Mouse (Mus musculus): Measurements from ENCODE around the gene Ccl28. TPM values are rescaled to one million over a fixed set of nuclear protein-coding genes. Genes with fewer than 3 reads are reported as not detected.
"Not testable (repeated sequence)": the region's sequence is repeated elsewhere in the genome, so short reads cannot be mapped to it uniquely, and the experiment has no call there.

The Ccl28 gene
- polyA plus RNA-seq, 1 experiment, result not detected

DNA sequence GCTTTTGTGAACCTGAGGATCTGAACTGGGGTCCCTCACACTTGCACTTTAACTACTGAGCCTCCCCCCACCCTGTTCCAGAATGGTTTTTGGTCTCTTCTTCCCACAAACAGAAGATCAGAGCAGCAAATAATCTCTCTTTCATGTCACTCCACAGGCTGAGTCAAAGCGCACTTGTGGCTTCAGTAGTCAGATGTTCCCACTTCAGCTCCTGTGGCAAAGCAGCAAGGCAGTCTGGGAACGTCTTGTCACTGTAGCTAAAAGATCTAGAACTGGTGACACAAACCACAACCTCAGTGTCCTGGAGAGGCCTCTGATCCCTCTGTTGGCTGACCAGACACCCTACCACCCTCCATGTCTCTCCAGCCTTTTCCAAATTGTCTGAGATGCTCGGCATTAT is 57.5 kb downstream of the Ccl28 start:
- WGBS, result 66% methylated on average over 3 of the region's 3 CpGs
- H3K4me1 ChIP-seq (ENCODE audit: control insufficient read depth, insufficient read depth, insufficient read length), result no peaks in the 10 kb centered on the region
- no peaks in the 10 kb centered on the region for H3K36me3 ChIP-seq (ENCODE audit: control insufficient read depth, insufficient read depth, low read length)
- no peak overlapping the region for H3K4me3 ChIP-seq (ENCODE audit: extremely low read depth, insufficient read depth, insufficient read length)
- TF ChIP-seq CTCF (IDR thresholded peaks at IDR 0.05; ENCODE audit: extremely low read depth, insufficient read depth, insufficient read length, insufficient replicate concordance) (no peak), POLR2A (IDR thresholded peaks at IDR 0.05; ENCODE audit: low read depth, low read length) (no peak)
- H3K27ac ChIP-seq (ENCODE audit: insufficient read depth, low read length), result no peak overlapping the region
- no peaks in the 10 kb centered on the region for H3K27me3 ChIP-seq (ENCODE audit: control insufficient read depth, insufficient read depth, low read length)
- DNase-seq (ENCODE audit: low read depth in 1 of 2, low spot score in 2 of 2), result no peak

DNA sequence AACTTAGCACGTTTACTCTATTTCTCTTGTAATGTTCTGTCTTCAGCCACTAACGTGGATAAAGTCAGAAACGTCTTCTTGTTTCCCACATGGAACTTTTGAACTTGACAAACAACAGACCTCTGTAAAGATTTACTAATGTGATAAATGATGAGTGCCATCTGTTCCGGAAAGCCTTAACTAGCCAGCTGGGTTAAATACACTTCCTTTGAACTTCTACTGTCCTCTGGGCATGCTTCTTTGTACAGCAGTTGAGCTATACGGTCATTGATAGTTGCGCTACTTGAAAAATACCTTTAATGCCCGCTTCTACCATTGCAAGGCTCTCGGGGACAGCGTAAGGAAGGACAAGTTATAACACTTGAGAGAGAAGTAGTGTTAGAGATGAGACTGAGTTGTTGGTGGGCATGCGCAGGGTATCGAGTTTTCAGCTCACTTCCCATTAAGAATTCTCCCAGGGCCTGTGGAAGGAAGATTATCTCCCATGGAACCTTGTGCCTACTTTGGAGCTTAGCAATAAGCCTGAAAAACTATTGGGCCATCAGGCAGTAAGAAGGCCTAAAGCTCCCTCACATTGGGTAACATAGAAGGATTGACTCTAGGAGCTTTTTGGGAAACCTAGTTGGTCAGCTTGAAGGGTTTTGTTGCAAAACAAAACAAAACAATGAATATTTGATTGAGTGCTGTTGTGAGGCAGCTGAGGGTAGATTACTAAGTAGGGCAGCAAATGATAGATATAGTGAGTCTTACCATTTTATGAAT is 61.0 kb downstream of the Ccl28 start:
- WGBS, result 88% methylated on average over 11 of the region's 11 CpGs
- TF ChIP-seq CTCF (IDR thresholded peaks at IDR 0.05; ENCODE audit: extremely low read depth, insufficient read depth, insufficient read length, insufficient replicate concordance) (no peak), POLR2A (IDR thresholded peaks at IDR 0.05; ENCODE audit: low read depth, low read length) (no peak)

DNA sequence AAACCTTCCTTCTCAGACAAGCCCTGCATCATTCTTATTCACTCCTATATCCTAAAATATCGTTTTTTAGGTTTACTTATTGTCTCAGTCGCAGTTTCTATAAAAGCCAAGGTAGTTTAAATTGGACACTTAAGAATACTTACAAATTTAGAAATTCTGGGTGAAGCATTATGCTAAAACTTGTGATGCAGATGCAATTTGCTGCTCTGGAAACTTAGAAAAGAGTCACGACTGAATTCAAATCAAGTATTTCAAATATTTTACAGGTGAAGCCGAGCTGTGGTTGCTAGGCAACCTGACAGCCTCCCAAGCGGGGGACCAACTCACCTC is 66.1 kb downstream of the Ccl28 start:
- Histone ChIP-seq H3K4me1 (ENCODE audit: control insufficient read depth, insufficient read depth, insufficient read length) (peaks cover 8% of the 10 kb centered on the region), H3K4me3 (ENCODE audit: extremely low read depth, insufficient read depth, insufficient read length) (peak overlapping the region; percentile 29), H3K27me3 (ENCODE audit: control insufficient read depth, insufficient read depth, low read length) (no peaks in the 10 kb centered on the region), H3K27ac (ENCODE audit: insufficient read depth, low read length) (0 out of 2 replicates have a peak overlapping the region, but pooled peaks have one; percentile 9), H3K36me3 (ENCODE audit: control insufficient read depth, insufficient read depth, low read length) (no peaks in the 10 kb centered on the region)
- TF ChIP-seq CTCF (IDR thresholded peaks at IDR 0.05; ENCODE audit: extremely low read depth, insufficient read depth, insufficient read length, insufficient replicate concordance) (no peak), POLR2A (IDR thresholded peaks at IDR 0.05; ENCODE audit: low read depth, low read length) (no peak)
- DNase-seq (ENCODE audit: low read depth in 1 of 2, low spot score in 2 of 2), result no peak
- WGBS, result 8% methylated on average over 5 of the region's 5 CpGs

More for the DNA sequence above, 61.0 kb downstream of the Ccl28 start:
- Histone ChIP-seq H3K36me3 (ENCODE audit: control insufficient read depth, insufficient read depth, low read length) (no peaks in the 10 kb centered on the region), H3K27me3 (ENCODE audit: control insufficient read depth, insufficient read depth, low read length) (no peaks in the 10 kb centered on the region), H3K4me1 (ENCODE audit: control insufficient read depth, insufficient read depth, insufficient read length) (no peaks in the 10 kb centered on the region), H3K4me3 (ENCODE audit: extremely low read depth, insufficient read depth, insufficient read length) (no peak overlapping the region), H3K27ac (ENCODE audit: insufficient read depth, low read length) (no peak overlapping the region)
- DNase-seq (ENCODE audit: low read depth in 1 of 2, low spot score in 2 of 2), result no peak

DNA sequence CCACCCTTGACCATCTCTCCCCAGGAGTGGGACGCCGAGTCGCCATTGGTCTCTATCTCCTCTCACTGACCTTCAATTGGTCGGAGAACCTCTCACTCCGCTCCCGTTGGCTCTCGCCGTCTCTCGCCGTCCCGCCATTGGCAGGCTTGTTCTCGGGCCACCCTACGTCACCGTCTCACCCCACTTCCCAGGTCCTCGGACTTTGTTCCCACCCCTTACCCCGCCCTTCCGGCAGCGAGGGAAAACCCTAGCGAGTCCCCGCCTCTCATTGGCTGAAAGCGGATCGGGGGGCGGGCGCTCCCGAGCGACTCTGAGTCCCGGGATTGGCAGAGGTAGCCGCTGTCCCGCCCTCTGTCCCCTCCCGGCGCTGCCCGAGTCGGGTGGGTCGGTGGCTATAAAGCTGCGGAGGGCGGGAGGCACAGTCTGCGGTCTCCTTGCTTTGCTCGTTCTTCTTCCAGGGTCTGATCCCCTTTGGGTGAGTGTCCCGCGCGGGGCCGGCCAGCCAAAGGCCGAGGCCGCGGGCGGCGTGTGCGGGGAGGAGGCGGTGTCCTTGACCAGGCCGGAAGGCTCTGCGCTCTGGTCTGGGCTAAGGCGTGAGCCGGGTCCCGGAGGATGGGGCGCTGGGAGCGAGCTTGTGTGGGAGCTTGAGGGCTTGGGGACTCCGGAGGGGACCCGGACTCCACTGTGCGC is 66.6 kb downstream of the Ccl28 start, which contains the start of gene Hmgcs1:
Gene Hmgcs1 (plus strand): TSS at position 341 of the 690 bp plus-strand sequence.
- Histone ChIP-seq H3K4me3 (ENCODE audit: extremely low read depth, insufficient read depth, insufficient read length) (peak within 1 kb of the TSS; percentile 84), H3K27ac (ENCODE audit: insufficient read depth, low read length) (peak within 1 kb of the TSS; percentile 83), H3K4me1 (ENCODE audit: control insufficient read depth, insufficient read depth, insufficient read length) (peaks cover 8% of the 10 kb centered on the region), H3K36me3 (ENCODE audit: control insufficient read depth, insufficient read depth, low read length) (no peaks in the 10 kb centered on the region), H3K27me3 (ENCODE audit: control insufficient read depth, insufficient read depth, low read length) (no peaks in the 10 kb centered on the region)
- DNase-seq (ENCODE audit: low read depth in 1 of 2, low spot score in 2 of 2), result peak; percentile 97
- TF ChIP-seq POLR2A (IDR thresholded peaks at IDR 0.05; ENCODE audit: low read depth, low read length) (peak; percentile 40; the same call in 1 of the 2 replicates), CTCF (IDR thresholded peaks at IDR 0.05; ENCODE audit: extremely low read depth, insufficient read depth, insufficient read length, insufficient replicate concordance) (no peak)
- WGBS, result 1% methylated on average over 59 of the region's 59 CpGs

DNA sequence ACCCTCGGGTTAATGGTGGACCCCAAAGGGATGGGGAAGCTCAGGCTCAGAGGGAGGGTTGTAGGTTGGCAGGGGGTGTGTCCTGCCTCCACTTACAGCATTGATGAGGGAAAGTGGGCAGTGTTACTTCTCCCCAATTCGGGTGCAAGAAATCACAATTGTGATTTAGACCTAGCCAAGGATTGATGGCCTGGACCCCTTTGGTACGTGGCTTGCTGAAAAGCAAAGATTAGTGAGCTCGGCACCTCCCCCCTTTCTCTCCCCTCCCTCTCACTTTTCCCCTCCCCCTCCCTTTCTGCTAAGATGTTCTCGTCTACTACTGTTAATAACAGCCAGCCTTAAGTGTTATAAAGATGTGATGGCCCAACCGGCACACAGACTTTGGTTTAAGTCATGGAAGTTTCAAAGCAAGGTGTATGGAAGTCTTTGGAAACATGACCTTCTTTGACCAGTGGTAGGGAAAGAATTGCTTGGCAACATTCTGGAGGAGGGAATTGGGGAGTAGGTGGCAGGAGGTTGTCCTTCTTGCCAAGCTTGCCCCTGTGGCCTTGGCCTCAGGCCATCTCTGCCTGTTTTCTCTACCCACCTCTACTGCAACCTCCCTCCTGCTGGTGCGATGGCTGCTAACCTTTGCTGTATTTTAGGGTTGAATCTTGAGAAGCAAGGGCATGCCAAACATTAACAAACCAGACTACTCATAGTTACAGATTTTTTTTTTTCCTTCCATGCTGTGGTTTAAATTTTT is 67.4 kb downstream of the Ccl28 start:
- H3K4me1 ChIP-seq (ENCODE audit: control insufficient read depth, insufficient read depth, insufficient read length), result peaks cover 8% of the 10 kb centered on the region
- no peak for TF ChIP-seq POLR2A (IDR thresholded peaks at IDR 0.05; ENCODE audit: low read depth, low read length)
- TF ChIP-seq CTCF (IDR thresholded peaks at IDR 0.05; ENCODE audit: extremely low read depth, insufficient read depth, insufficient read length, insufficient replicate concordance), result no peak
- peak overlapping the region; percentile 83 for H3K27ac ChIP-seq (ENCODE audit: insufficient read depth, low read length)
- H3K4me3 ChIP-seq (ENCODE audit: extremely low read depth, insufficient read depth, insufficient read length), result peak overlapping the region; percentile 84
- no peak for DNase-seq (ENCODE audit: low read depth in 1 of 2, low spot score in 2 of 2)
- H3K36me3 ChIP-seq (ENCODE audit: control insufficient read depth, insufficient read depth, low read length), result no peaks in the 10 kb centered on the region
- WGBS, result 9% methylated on average over 7 of the region's 7 CpGs
- H3K27me3 ChIP-seq (ENCODE audit: control insufficient read depth, insufficient read depth, low read length), result no peaks in the 10 kb centered on the region

DNA sequence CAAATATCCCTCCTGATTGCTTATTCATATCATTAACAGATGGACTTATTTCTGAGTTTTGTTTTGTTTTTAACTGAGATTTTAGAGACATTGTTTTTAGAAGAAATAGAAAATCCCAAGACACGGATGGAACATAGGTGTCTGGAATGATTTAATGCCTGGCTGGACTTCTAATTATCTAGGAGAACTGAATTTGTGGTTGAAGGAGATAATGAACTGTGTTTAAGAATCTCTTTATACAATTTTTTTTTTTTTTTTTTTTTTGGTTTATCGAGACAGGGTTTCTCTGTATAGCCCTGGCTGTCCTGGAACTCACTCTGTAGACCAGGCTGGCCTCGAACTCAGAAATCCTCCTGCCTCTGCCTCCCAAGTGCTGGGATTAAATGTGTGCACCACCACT is 68.3 kb downstream of the Ccl28 start:
- not testable (repeated sequence) for H3K36me3 ChIP-seq (ENCODE audit: control insufficient read depth, insufficient read depth, low read length); H3K27ac ChIP-seq (ENCODE audit: insufficient read depth, low read length); DNase-seq (ENCODE audit: low read depth in 1 of 2, low spot score in 2 of 2); H3K4me3 ChIP-seq (ENCODE audit: extremely low read depth, insufficient read depth, insufficient read length); H3K4me1 ChIP-seq (ENCODE audit: control insufficient read depth, insufficient read depth, insufficient read length); H3K27me3 ChIP-seq (ENCODE audit: control insufficient read depth, insufficient read depth, low read length)
- WGBS, result 83% methylated on average over 3 of the region's 3 CpGs

All from spleen, adult 2 months (tissue).